Mouse (Mus musculus): ENCODE results near the gene Pon3. TPM values are rescaled to one million over a fixed set of nuclear protein-coding genes. Genes with fewer than 3 reads are reported as not detected.

Pon3 gene
- polyA plus RNA-seq, 1 experiment, result 2.7 TPM

GRCm38 (mm10) chr6:5199916-5200315 is 56.2 kb downstream of the Pon3 start:
- no peaks in the 10 kb centered on the region for H3K4me1 ChIP-seq (ENCODE audit: control insufficient read depth, insufficient read depth, insufficient read length)
- H3K4me3 ChIP-seq (ENCODE audit: extremely low read depth, insufficient read depth, insufficient read length), result no peak overlapping the region
- TF ChIP-seq POLR2A (IDR thresholded peaks at IDR 0.05; ENCODE audit: low read depth, low read length) (no peak), CTCF (IDR thresholded peaks at IDR 0.05; ENCODE audit: extremely low read depth, insufficient read depth, insufficient read length, insufficient replicate concordance) (no peak)
- no peaks in the 10 kb centered on the region for H3K27me3 ChIP-seq (ENCODE audit: control insufficient read depth, insufficient read depth, low read length)
- 78% methylated on average over 3 of the region's 3 CpGs for WGBS
- DNase-seq (ENCODE audit: low read depth in 1 of 2, low spot score in 2 of 2), result no peak
- no peaks in the 10 kb centered on the region for H3K36me3 ChIP-seq (ENCODE audit: control insufficient read depth, insufficient read depth, low read length)
- no peak overlapping the region for H3K27ac ChIP-seq (ENCODE audit: insufficient read depth, low read length)

GRCm38 (mm10) chr6:5199376-5199905 is 56.6 kb downstream of the Pon3 start:
- H3K4me1 ChIP-seq (ENCODE audit: control insufficient read depth, insufficient read depth, insufficient read length), result no peaks in the 10 kb centered on the region
- TF ChIP-seq CTCF (IDR thresholded peaks at IDR 0.05; ENCODE audit: extremely low read depth, insufficient read depth, insufficient read length, insufficient replicate concordance) (no peak), POLR2A (IDR thresholded peaks at IDR 0.05; ENCODE audit: low read depth, low read length) (no peak)
- H3K36me3 ChIP-seq (ENCODE audit: control insufficient read depth, insufficient read depth, low read length), result no peaks in the 10 kb centered on the region
- no peak overlapping the region for H3K4me3 ChIP-seq (ENCODE audit: extremely low read depth, insufficient read depth, insufficient read length)
- 94% methylated on average over 8 of the region's 8 CpGs for WGBS
- no peak for DNase-seq (ENCODE audit: low read depth in 1 of 2, low spot score in 2 of 2)
- H3K27me3 ChIP-seq (ENCODE audit: control insufficient read depth, insufficient read depth, low read length), result no peaks in the 10 kb centered on the region
- no peak overlapping the region for H3K27ac ChIP-seq (ENCODE audit: insufficient read depth, low read length)

- Histone ChIP-seq H3K27ac (ENCODE audit: insufficient read depth, low read length) (no peak overlapping the region), H3K27me3 (ENCODE audit: control insufficient read depth, insufficient read depth, low read length) (no peaks in the 10 kb centered on the region), H3K4me1 (ENCODE audit: control insufficient read depth, insufficient read depth, insufficient read length) (no peaks in the 10 kb centered on the region), H3K36me3 (ENCODE audit: control insufficient read depth, insufficient read depth, low read length) (no peaks in the 10 kb centered on the region), H3K4me3 (ENCODE audit: extremely low read depth, insufficient read depth, insufficient read length) (no peak overlapping the region)
- 89% methylated on average over 5 of the region's 5 CpGs for WGBS
- TF ChIP-seq CTCF (IDR thresholded peaks at IDR 0.05; ENCODE audit: extremely low read depth, insufficient read depth, insufficient read length, insufficient replicate concordance) (no peak), POLR2A (IDR thresholded peaks at IDR 0.05; ENCODE audit: low read depth, low read length) (no peak)
- no peak for DNase-seq (ENCODE audit: low read depth in 1 of 2, low spot score in 2 of 2)
Observed at GRCm38 (mm10) chr6:5198590-5198989, 57.5 kb downstream of the Pon3 start.

GRCm38 (mm10) chr6:5193693-5194092 is 62.4 kb downstream of the Pon3 start, which contains the start of gene Pon1:
Pon1 (minus strand) TSS chr6:5193946.
- Histone ChIP-seq H3K27ac (ENCODE audit: insufficient read depth, low read length) (no peak within 1 kb of the TSS), H3K4me1 (ENCODE audit: control insufficient read depth, insufficient read depth, insufficient read length) (no peaks in the 10 kb centered on the region), H3K36me3 (ENCODE audit: control insufficient read depth, insufficient read depth, low read length) (no peaks in the 10 kb centered on the region), H3K4me3 (ENCODE audit: extremely low read depth, insufficient read depth, insufficient read length) (no peak within 1 kb of the TSS), H3K27me3 (ENCODE audit: control insufficient read depth, insufficient read depth, low read length) (no peaks in the 10 kb centered on the region)
- no peak for DNase-seq (ENCODE audit: low read depth in 1 of 2, low spot score in 2 of 2)
- no peak for TF ChIP-seq CTCF (IDR thresholded peaks at IDR 0.05; ENCODE audit: extremely low read depth, insufficient read depth, insufficient read length, insufficient replicate concordance)
- TF ChIP-seq POLR2A (IDR thresholded peaks at IDR 0.05; ENCODE audit: low read depth, low read length), result no peak
- 79% methylated on average over 5 of the region's 5 CpGs for WGBS

DNA sequence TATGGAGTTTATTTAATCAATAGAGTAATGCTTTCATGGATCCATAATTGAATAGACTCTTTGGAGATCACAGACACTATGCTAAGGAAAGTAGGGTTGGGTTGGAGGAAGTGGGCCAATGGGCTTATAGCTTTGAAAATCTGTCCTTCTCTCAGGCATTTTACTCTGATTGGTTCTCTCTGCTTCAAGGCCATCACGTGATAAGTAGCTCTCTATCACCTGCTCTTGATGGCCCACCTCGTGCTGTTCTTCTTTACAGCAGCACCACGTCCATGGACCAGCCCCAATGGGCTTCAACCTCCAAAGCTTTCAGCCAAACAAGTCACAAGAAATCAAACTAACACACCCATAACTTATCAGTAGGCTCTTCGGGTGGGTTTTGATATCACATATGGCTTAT is 65.3 kb downstream of the Pon3 start:
- H3K36me3 ChIP-seq (ENCODE audit: control insufficient read depth, insufficient read depth, low read length), result no peaks in the 10 kb centered on the region
- no peak overlapping the region for H3K27ac ChIP-seq (ENCODE audit: insufficient read depth, low read length)
- 84% methylated on average over 4 of the region's 4 CpGs for whole genome bisulfite sequencing
- DNase-seq (ENCODE audit: low read depth in 1 of 2, low spot score in 2 of 2), result no peak
- H3K27me3 ChIP-seq (ENCODE audit: control insufficient read depth, insufficient read depth, low read length), result no peaks in the 10 kb centered on the region
- no peaks in the 10 kb centered on the region for H3K4me1 ChIP-seq (ENCODE audit: control insufficient read depth, insufficient read depth, insufficient read length)
- TF ChIP-seq CTCF (IDR thresholded peaks at IDR 0.05; ENCODE audit: extremely low read depth, insufficient read depth, insufficient read length, insufficient replicate concordance) (no peak), POLR2A (IDR thresholded peaks at IDR 0.05; ENCODE audit: low read depth, low read length) (no peak)
- H3K4me3 ChIP-seq (ENCODE audit: extremely low read depth, insufficient read depth, insufficient read length), result no peak overlapping the region

DNA sequence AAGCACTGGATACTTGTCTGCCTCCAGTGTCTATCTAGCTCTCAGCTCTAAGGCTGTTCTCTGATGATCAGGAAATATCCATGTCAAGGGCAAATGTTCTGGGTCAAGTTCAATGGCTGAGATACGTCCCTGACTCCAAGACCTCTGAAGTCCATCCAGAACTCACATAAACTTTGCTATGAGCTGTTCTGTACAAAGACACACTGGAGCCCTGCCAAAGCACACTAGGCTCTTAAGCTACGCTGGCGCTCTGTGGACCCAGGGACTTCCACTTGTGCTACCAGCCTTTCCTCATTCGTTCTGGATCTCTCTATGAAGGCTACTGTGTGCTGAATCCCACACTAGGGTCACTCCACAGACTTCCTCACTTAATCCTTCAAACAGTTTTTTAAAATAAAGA is 66.6 kb downstream of the Pon3 start:
- WGBS, result 79% methylated on average over 4 of the region's 4 CpGs
- no peak overlapping the region for H3K27ac ChIP-seq (ENCODE audit: insufficient read depth, low read length)
- H3K4me3 ChIP-seq (ENCODE audit: extremely low read depth, insufficient read depth, insufficient read length), result no peak overlapping the region
- H3K27me3 ChIP-seq (ENCODE audit: control insufficient read depth, insufficient read depth, low read length), result no peaks in the 10 kb centered on the region
- no peaks in the 10 kb centered on the region for H3K4me1 ChIP-seq (ENCODE audit: control insufficient read depth, insufficient read depth, insufficient read length)
- no peaks in the 10 kb centered on the region for H3K36me3 ChIP-seq (ENCODE audit: control insufficient read depth, insufficient read depth, low read length)
- TF ChIP-seq CTCF (IDR thresholded peaks at IDR 0.05; ENCODE audit: extremely low read depth, insufficient read depth, insufficient read length, insufficient replicate concordance) (no peak), POLR2A (IDR thresholded peaks at IDR 0.05; ENCODE audit: low read depth, low read length) (no peak)
- no peak for DNase-seq (ENCODE audit: low read depth in 1 of 2, low spot score in 2 of 2)

- Histone ChIP-seq H3K36me3 (ENCODE audit: control insufficient read depth, insufficient read depth, low read length) (no peaks in the 10 kb centered on the region), H3K27ac (ENCODE audit: insufficient read depth, low read length) (no peak overlapping the region), H3K27me3 (ENCODE audit: control insufficient read depth, insufficient read depth, low read length) (no peaks in the 10 kb centered on the region), H3K4me1 (ENCODE audit: control insufficient read depth, insufficient read depth, insufficient read length) (no peaks in the 10 kb centered on the region), H3K4me3 (ENCODE audit: extremely low read depth, insufficient read depth, insufficient read length) (no peak overlapping the region)
- TF ChIP-seq POLR2A (IDR thresholded peaks at IDR 0.05; ENCODE audit: low read depth, low read length), result no peak
- TF ChIP-seq CTCF (IDR thresholded peaks at IDR 0.05; ENCODE audit: extremely low read depth, insufficient read depth, insufficient read length, insufficient replicate concordance), result no peak
- DNase-seq (ENCODE audit: low read depth in 1 of 2, low spot score in 2 of 2), result no peak
- WGBS, result 91% methylated on average over 6 of the region's 6 CpGs
Observed at GRCm38 (mm10) chr6:5188938-5189337, 67.1 kb downstream of the Pon3 start.

Data from spleen, adult 2 months (tissue).